Mouse (Mus musculus) thymus, adult 2 months (tissue): ENCODE results near the gene Mob2. TPM values are rescaled to one million over a fixed set of nuclear protein-coding genes. Genes with fewer than 3 reads are reported as not detected.

ENCODE experiments used
- DNase-seq: peaks from one replicate; pipeline ENCODE4 v3.0.0; 2021
- H3K27ac ChIP-seq: fragments of 200-500 bp; 2 replicates; pipeline ENCODE4 v1.5.1; 2012; ENCODE audit warnings: low read length, control low read depth; ENCODE audit not compliant: control insufficient read depth, insufficient read depth
- H3K27me3 ChIP-seq: fragments of 200-500 bp; 2 replicates; pipeline ENCODE4 v1.6.1; 2012; ENCODE audit warnings: mild to moderate bottlenecking, low read length, moderate library complexity, mixed read lengths; ENCODE audit not compliant: control insufficient read depth, insufficient read depth
- H3K36me3 ChIP-seq: fragments of 200-500 bp; 2 replicates; pipeline ENCODE4 v1.6.1; 2012; ENCODE audit warnings: mild to moderate bottlenecking, low read length, moderate library complexity; ENCODE audit not compliant: control insufficient read depth, insufficient read depth
- H3K4me1 ChIP-seq: fragments of 200-500 bp; replicated peaks from 2 replicates; pipeline ENCODE4 v1.6.1; 2012; ENCODE audit warnings: low read length; ENCODE audit not compliant: control insufficient read depth, insufficient read depth
- H3K4me3 ChIP-seq: fragments of 200-500 bp; 2 replicates; pipeline ENCODE4 v1.5.1; 2012; ENCODE audit warnings: mild to moderate bottlenecking, low read length, control low read depth, moderate library complexity; ENCODE audit not compliant: control insufficient read depth, insufficient read depth
- CTCF ChIP-seq: fragments of 200-500 bp; IDR thresholded peaks from 2 replicates; pipeline ENCODE4 v1.5.1; 2012; ENCODE audit warnings: mild to moderate bottlenecking, control low read depth, low read length, moderate library complexity, borderline replicate concordance; ENCODE audit not compliant: control insufficient read depth, poor library complexity, insufficient read depth; ENCODE audit errors: extremely low read depth
- POLR2A ChIP-seq: fragments of 200-500 bp; IDR thresholded peaks from 2 replicates; pipeline ENCODE4 v1.6.1; 2012; ENCODE audit warnings: mild to moderate bottlenecking, low read length, control low read depth, moderate library complexity; ENCODE audit not compliant: control insufficient read depth, poor library complexity, insufficient read depth; ENCODE audit errors: extremely low read depth
- WGBS: fragments of 180-500 bp; shearing (Covaris S2); methylation state at CpG from one replicate; pipeline ENCODE4 v1.1.7; 2018; 5-methylcytosine and 5-hydroxymethylcytosine counted together
- polyA plus RNA-seq: library from polyadenylated mRNA; depleted of rRNA; stranded (reverse); fragments of >200 nt; gene quantifications from 2 replicates; pipeline ENCODE4 v1.2.3, GENCODE M21; 2012

Mob2 gene
- polyA plus RNA-seq, 1 experiment = 73.5 TPM

GRCm38 (mm10) chr7:142093696-142094240, 32.9 kb upstream of the Mob2 start:
- no peak for DNase-seq
- TF ChIP-seq CTCF = no peak
- no peak for TF ChIP-seq POLR2A
- peaks cover 17% of the 10 kb centered on the region for H3K27me3 ChIP-seq
- no peaks in the 10 kb centered on the region for H3K36me3 ChIP-seq
- 46% methylated on average over 6 of the region's 6 CpGs for WGBS
- H3K4me1 ChIP-seq = peaks cover 16% of the 10 kb centered on the region
- H3K4me3 ChIP-seq = no peak overlapping the region
- no peak overlapping the region for H3K27ac ChIP-seq

DNA sequence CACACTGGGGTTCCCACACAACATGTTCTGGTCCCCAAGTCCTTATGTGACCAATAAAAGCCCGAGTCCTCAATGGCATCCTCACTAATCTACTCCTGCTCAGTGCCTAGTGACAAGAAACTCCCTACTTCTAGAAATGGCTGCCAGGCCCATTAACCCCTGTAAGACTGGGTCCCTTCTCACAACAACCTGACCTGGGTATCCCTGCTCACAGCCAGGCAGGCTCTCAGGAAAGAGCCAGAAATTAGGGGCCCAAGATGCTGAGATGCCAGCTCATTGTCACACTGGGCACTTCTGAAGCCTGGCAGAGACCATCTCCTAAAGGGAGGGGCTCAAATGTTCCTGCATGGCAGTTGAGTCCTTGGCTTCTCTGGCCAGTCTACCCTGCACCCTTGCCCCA, 32.1 kb upstream of the Mob2 start:
- Histone ChIP-seq H3K4me3 (no peak overlapping the region), H3K36me3 (no peaks in the 10 kb centered on the region), H3K27me3 (peaks cover 17% of the 10 kb centered on the region), H3K27ac (no peak overlapping the region), H3K4me1 (peaks cover 16% of the 10 kb centered on the region)
- TF ChIP-seq CTCF (no peak), POLR2A (no peak)
- WGBS = 71% methylated on average over 1 of the region's 1 CpGs
- DNase-seq = no peak

- WGBS = 27% methylated on average over 4 of the region's 4 CpGs
- TF ChIP-seq POLR2A (no peak), CTCF (no peak)
- no peak for DNase-seq
- Histone ChIP-seq H3K4me1 (peaks cover 16% of the 10 kb centered on the region), H3K27ac (no peak overlapping the region), H3K4me3 (no peak overlapping the region), H3K36me3 (no peaks in the 10 kb centered on the region), H3K27me3 (peaks cover 17% of the 10 kb centered on the region)
Measured at GRCm38 (mm10) chr7:142091848-142092247, 31.0 kb upstream of the Mob2 start.

DNA sequence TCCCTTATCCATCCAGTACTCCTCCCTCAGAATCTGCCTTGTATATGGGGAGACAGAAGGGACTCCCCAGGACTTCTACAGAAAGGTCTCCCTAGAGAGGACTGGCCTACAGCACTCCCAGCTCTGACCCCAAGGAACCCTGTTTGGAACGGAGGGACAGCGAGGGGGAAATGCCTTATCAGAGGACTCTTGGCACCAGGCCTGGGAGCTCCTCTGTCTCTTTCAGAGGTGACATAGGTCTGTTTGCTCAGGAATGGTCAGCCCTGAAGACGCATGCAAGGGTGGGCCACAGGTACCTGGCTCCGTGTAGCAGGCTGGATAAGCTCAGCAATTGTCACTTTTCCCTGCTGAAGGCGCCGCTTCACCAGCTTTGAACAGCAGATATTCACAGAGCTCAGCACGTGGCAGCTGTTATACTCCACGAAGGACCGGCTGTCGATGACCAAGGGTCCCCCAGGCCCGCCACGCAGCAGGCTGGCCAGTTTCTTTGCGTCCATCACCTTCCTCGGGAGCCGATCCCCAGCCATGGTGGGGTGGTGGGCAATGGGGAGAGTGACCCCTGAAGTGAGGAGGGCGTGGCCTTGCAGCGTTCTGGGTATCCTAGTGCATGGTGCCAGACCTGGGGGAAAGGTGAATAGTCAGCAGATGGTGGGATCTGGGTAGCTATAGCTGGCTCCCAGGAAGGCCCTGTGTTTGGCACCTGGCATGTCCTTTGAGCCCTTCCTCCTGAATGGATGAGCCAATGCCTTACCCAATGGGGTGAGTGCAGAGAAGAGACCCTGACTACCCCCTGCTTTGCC, 29.0 kb upstream of the Mob2 start:
- TF ChIP-seq CTCF = no peak
- no peak for TF ChIP-seq POLR2A
- Histone ChIP-seq H3K27me3 (peaks cover 10% of the 10 kb centered on the region), H3K27ac (no peak overlapping the region), H3K4me3 (no peak overlapping the region), H3K36me3 (no peaks in the 10 kb centered on the region), H3K4me1 (peaks cover 8% of the 10 kb centered on the region)
- WGBS = 86% methylated on average over 17 of the region's 17 CpGs
- no peak for DNase-seq

GRCm38 (mm10) chr7:142088886-142089285, 28.0 kb upstream of the Mob2 start:
- no peak overlapping the region for H3K4me3 ChIP-seq
- peaks cover under 1% of the 10 kb centered on the region; the same call in 1 of the 2 replicates for H3K27me3 ChIP-seq
- 20% methylated on average over 5 of the region's 5 CpGs for WGBS
- no peaks in the 10 kb centered on the region for H3K4me1 ChIP-seq
- DNase-seq = no peak
- no peaks in the 10 kb centered on the region for H3K36me3 ChIP-seq
- TF ChIP-seq POLR2A (no peak), CTCF (no peak)
- no peak overlapping the region for H3K27ac ChIP-seq

- Histone ChIP-seq H3K36me3 (no peaks in the 10 kb centered on the region), H3K27me3 (peaks cover 7% of the 10 kb centered on the region; the same call in 1 of the 2 replicates), H3K4me1 (no peaks in the 10 kb centered on the region), H3K4me3 (no peak overlapping the region), H3K27ac (no peak overlapping the region)
- DNase-seq = no peak
- WGBS = 86% methylated on average over 1 of the region's 1 CpGs
- no peak for TF ChIP-seq CTCF
Measured at GRCm38 (mm10) chr7:142087069-142087652, 26.3 kb upstream of the Mob2 start.
